24 mouse cellular contexts compared by ENCODE assay signal in genomic region chr6:52411302-52411701, GRCm38 (mm10).
DNase-seq lines count a peak whose midpoint lies in the region; ATAC-seq lines count a peak whose summit lies in the region.
"Had no signal": no experiment of that assay in that cellular context is flagged by ENCODE, and none has a peak within 500 bp of the region (broad histone marks: within the 10 kb centered on the region; RNA-seq: fewer than 3 reads in every experiment).

No protein-coding gene starts in this region.

- ATAC-seq in heart, embryonic 12.5 days (ENCODE audit: insufficient number of reproducible peaks, low FRiP score), result no peak
- no peak; the same call in 1 of the 2 replicates for ATAC-seq in lung, embryonic 15.5 days (ENCODE audit: borderline replicate concordance, extremely low read depth, low FRiP score, low TSS enrichment)
- no peak for ATAC-seq in stomach, embryonic 16.5 days (ENCODE audit: insufficient read depth, low FRiP score)
- ATAC-seq in midbrain, embryonic 14.5 days (ENCODE audit: low FRiP score, low TSS enrichment), result no peak
- ATAC-seq: forebrain, embryonic 15.5 days; hindbrain, embryonic 16.5 days; midbrain, embryonic 15.5 days; Patski had no signal

- peak; percentile 19 for DNase-seq in heart, embryonic 10.5 days (ENCODE audit: low spot score)
- no peak for DNase-seq in lung, postnatal 36 days
- DNase-seq in adipocyte (ENCODE audit: low spot score), result peak; percentile 90
- no peak for DNase-seq in midbrain, embryonic 14.5 days
- DNase-seq: cerebellum, adult 11 months; cerebellum, postnatal 14 days; gastrocnemius, postnatal 36 days; heart, postnatal 36 days; kidney, adult 8-10 months; kidney, postnatal 4 days; layer of hippocampus, adult 9-11 months; liver, embryonic 13.5 days; lung, postnatal 10 days; thymus, postnatal 36 days had no signal

- no peaks in the 10 kb centered on the region for H3K4me1 ChIP-seq in heart, embryonic 10.5 days
- peaks cover 5% of the 10 kb centered on the region for H3K4me1 ChIP-seq in heart, embryonic 12.5 days (replicated peaks)
- peaks cover 16% of the 10 kb centered on the region for H3K4me1 ChIP-seq in lung, embryonic 15.5 days
- peaks cover 2% of the 10 kb centered on the region; the same call in 1 of the 2 replicates for H3K4me1 ChIP-seq in stomach, embryonic 16.5 days (ENCODE audit: control insufficient read depth, insufficient read depth, low read length)
- no peaks in the 10 kb centered on the region for H3K4me1 ChIP-seq in midbrain, embryonic 14.5 days (ENCODE audit: control insufficient read depth, insufficient read depth, low read length)
- H3K4me1 ChIP-seq: forebrain, embryonic 15.5 days; liver, embryonic 13.5 days; megakaryocyte, embryonic 14.5 days had no signal

- 92% methylated on average over 2 of the region's 2 CpGs for WGBS in heart, embryonic 10.5 days
- 84% methylated on average over 2 of the region's 2 CpGs for WGBS in heart, embryonic 12.5 days
- WGBS in lung, embryonic 15.5 days, result 82% methylated on average over 2 of the region's 2 CpGs
- 60% methylated on average over 2 of the region's 2 CpGs for WGBS in stomach, embryonic 16.5 days
- WGBS in midbrain, embryonic 14.5 days, result 95% methylated on average over 2 of the region's 2 CpGs

- no peaks in the 10 kb centered on the region for H3K9me3 ChIP-seq in heart, embryonic 10.5 days
- H3K9me3 ChIP-seq in heart, embryonic 12.5 days (replicated peaks), result peaks cover 4% of the 10 kb centered on the region; the same call in 1 of the 2 replicates
- H3K9me3 ChIP-seq in lung, embryonic 15.5 days, result no peaks in the 10 kb centered on the region
- no peaks in the 10 kb centered on the region for H3K9me3 ChIP-seq in stomach, embryonic 16.5 days (replicated peaks; ENCODE audit: control insufficient read depth, low read length)
- no peaks in the 10 kb centered on the region for H3K9me3 ChIP-seq in midbrain, embryonic 14.5 days (ENCODE audit: control insufficient read depth, low read length)
- H3K9me3 ChIP-seq: forebrain, embryonic 15.5 days; limb, embryonic 12.5 days; liver, embryonic 13.5 days; midbrain, embryonic 15.5 days had no signal

- H3K36me3 ChIP-seq in heart, embryonic 10.5 days, result no peaks in the 10 kb centered on the region
- no peaks in the 10 kb centered on the region for H3K36me3 ChIP-seq in heart, embryonic 12.5 days
- no peaks in the 10 kb centered on the region for H3K36me3 ChIP-seq in lung, embryonic 15.5 days
- H3K36me3 ChIP-seq in stomach, embryonic 16.5 days (ENCODE audit: control insufficient read depth, insufficient read depth, low read length), result no peaks in the 10 kb centered on the region
- H3K36me3 ChIP-seq in midbrain, embryonic 14.5 days (ENCODE audit: control insufficient read depth, insufficient read depth, low read length), result no peaks in the 10 kb centered on the region
- H3K36me3 ChIP-seq: forebrain, embryonic 15.5 days; limb, embryonic 12.5 days; liver, embryonic 13.5 days; midbrain, embryonic 15.5 days had no signal

- no peak overlapping the region for H3K27ac ChIP-seq in heart, embryonic 10.5 days
- H3K27ac ChIP-seq in heart, embryonic 12.5 days (ENCODE audit: poor library complexity, severe bottlenecking), result no peak overlapping the region
- peak overlapping the region; percentile 70 for H3K27ac ChIP-seq in lung, embryonic 15.5 days
- peak overlapping the region; percentile 17; the same call in 1 of the 2 replicates for H3K27ac ChIP-seq in stomach, embryonic 16.5 days (ENCODE audit: low read length)
- H3K27ac ChIP-seq in midbrain, embryonic 14.5 days (replicated peaks; ENCODE audit: low read depth, low read length), result no peak overlapping the region
- H3K27ac ChIP-seq: forebrain, embryonic 15.5 days; limb, embryonic 12.5 days; liver, embryonic 13.5 days; midbrain, embryonic 15.5 days had no signal

- no peak overlapping the region for H3K9ac ChIP-seq in heart, embryonic 12.5 days
- no peak overlapping the region for H3K9ac ChIP-seq in lung, embryonic 15.5 days
- H3K9ac ChIP-seq in stomach, embryonic 16.5 days (ENCODE audit: low read length), result no peak overlapping the region
- H3K9ac ChIP-seq in midbrain, embryonic 14.5 days (replicated peaks; ENCODE audit: low read length), result no peak overlapping the region
- H3K9ac ChIP-seq: forebrain, embryonic 15.5 days; limb, embryonic 12.5 days; liver, embryonic 13.5 days; midbrain, embryonic 15.5 days had no signal

- no peaks in the 10 kb centered on the region for H3K27me3 ChIP-seq in heart, embryonic 10.5 days (ENCODE audit: insufficient read depth, poor library complexity, severe bottlenecking)
- H3K27me3 ChIP-seq in heart, embryonic 12.5 days (replicated peaks), result no peaks in the 10 kb centered on the region
- H3K27me3 ChIP-seq in lung, embryonic 15.5 days, result no peaks in the 10 kb centered on the region
- H3K27me3 ChIP-seq in stomach, embryonic 16.5 days (ENCODE audit: control insufficient read depth, insufficient read depth, low read length), result no peaks in the 10 kb centered on the region
- H3K27me3 ChIP-seq in midbrain, embryonic 14.5 days (ENCODE audit: control insufficient read depth, insufficient read depth, low read length), result no peaks in the 10 kb centered on the region
- H3K27me3 ChIP-seq: forebrain, embryonic 15.5 days; limb, embryonic 12.5 days; liver, embryonic 13.5 days; midbrain, embryonic 15.5 days; Patski had no signal

- no peak overlapping the region for H3K4me2 ChIP-seq in heart, embryonic 12.5 days
- H3K4me2 ChIP-seq in lung, embryonic 15.5 days, result no peak overlapping the region
- H3K4me2 ChIP-seq in stomach, embryonic 16.5 days (ENCODE audit: low read depth, low read length), result no peak overlapping the region
- H3K4me2 ChIP-seq in midbrain, embryonic 14.5 days (ENCODE audit: low read length), result no peak overlapping the region
- H3K4me2 ChIP-seq: forebrain, embryonic 15.5 days; limb, embryonic 12.5 days; liver, embryonic 13.5 days; midbrain, embryonic 15.5 days had no signal

- H3K4me3 ChIP-seq in heart, embryonic 10.5 days, result no peak overlapping the region
- no peak overlapping the region for H3K4me3 ChIP-seq in heart, embryonic 12.5 days
- H3K4me3 ChIP-seq in lung, embryonic 15.5 days, result no peak overlapping the region
- H3K4me3 ChIP-seq in stomach, embryonic 16.5 days (replicated peaks; ENCODE audit: low read length), result no peak overlapping the region
- no peak overlapping the region for H3K4me3 ChIP-seq in midbrain, embryonic 14.5 days (replicated peaks; ENCODE audit: low read depth, low read length)
- H3K4me3 ChIP-seq: forebrain, embryonic 15.5 days; limb, embryonic 12.5 days; liver, embryonic 13.5 days; megakaryocyte, embryonic 14.5 days; midbrain, embryonic 15.5 days; myocyte had no signal

Comparison
In these comparisons a context has a peak if more than half of its experiments do, and no peak if none do; other contexts are left out.
1. DNase-seq: peak in heart, embryonic 10.5 days (single experiment) and adipocyte (single experiment); none in lung, postnatal 36 days (single experiment) and midbrain, embryonic 14.5 days (single experiment).
2. H3K27ac ChIP-seq: peak in lung, embryonic 15.5 days (single experiment) and stomach, embryonic 16.5 days (single experiment); none in heart, embryonic 10.5 days (single experiment), heart, embryonic 12.5 days (single experiment) and midbrain, embryonic 14.5 days (single experiment).